Mouse (Mus musculus) hindbrain, embryonic 10.5 days (tissue): ENCODE measurements around the gene Cd2ap. TPM values are rescaled to one million over a fixed set of nuclear protein-coding genes. Genes with fewer than 3 reads are reported as not detected.
"Not testable (repeated sequence)": the region's sequence is repeated elsewhere in the genome, so short reads cannot be mapped to it uniquely, and the experiment has no call there.

ENCODE experiments used
- DNase-seq: peaks from one replicate; pipeline ENCODE4 v3.0.0-alpha.2; 2017; ENCODE audit warnings: low spot score
- H3K27ac ChIP-seq: fragments of 300-500 bp; sonication (generic); 2 replicates; pipeline ENCODE4 v1.5.1; 2016; ENCODE audit warnings: mild to moderate bottlenecking, moderate library complexity
- H3K27me3 ChIP-seq: fragments of 300-500 bp; sonication (generic); 2 replicates; pipeline ENCODE4 v1.6.1; 2016; ENCODE audit warnings: mild to moderate bottlenecking; ENCODE audit not compliant: poor library complexity, insufficient read depth, severe bottlenecking
- H3K36me3 ChIP-seq: fragments of 300-500 bp; sonication (generic); 2 replicates; pipeline ENCODE4 v1.6.1; 2016; ENCODE audit warnings: mild to moderate bottlenecking, moderate library complexity
- H3K4me1 ChIP-seq: fragments of 300-500 bp; sonication (generic); replicated peaks from 2 replicates; pipeline ENCODE4 v1.6.1; 2016; ENCODE audit warnings: mild to moderate bottlenecking
- H3K4me3 ChIP-seq: fragments of 300-500 bp; sonication (generic); 2 replicates; pipeline ENCODE4 v1.5.1; 2016; ENCODE audit warnings: mild to moderate bottlenecking, moderate library complexity
- H3K9me3 ChIP-seq: fragments of 300-500 bp; sonication (generic); 2 replicates; pipeline ENCODE4 v1.6.1; 2016; ENCODE audit warnings: mild to moderate bottlenecking, moderate library complexity
- WGBS: fragments of 180-500 bp; shearing (Covaris S2); methylation state at CpG from one replicate; pipeline ENCODE4 v1.1.7; 2016; 5-methylcytosine and 5-hydroxymethylcytosine counted together
- polyA plus RNA-seq: library from polyadenylated mRNA; unstranded; fragments of >200 nt; fragmentation: Nextera tagmentation; extraction: Ambion mirVana; gene quantifications from 2 replicates; pipeline ENCODE4 v1.2.1, GENCODE M21; 2016

The Cd2ap gene
- 7.9 and 12.5 TPM in 2 replicates for polyA plus RNA-seq

GRCm38 (mm10) chr17:42876001-42876903 is at the start of gene Cd2ap:
Cd2ap (minus strand) TSS chr17:42876665.
- H3K27me3 ChIP-seq: no peaks in the 10 kb centered on the region
- peak within 1 kb of the TSS; percentile 98 for H3K27ac ChIP-seq
- under 1% methylated on average over 93 of the region's 94 CpGs for WGBS
- peaks cover 15% of the 10 kb centered on the region for H3K4me1 ChIP-seq
- peak; percentile 92 for DNase-seq
- H3K9me3 ChIP-seq: no peaks in the 10 kb centered on the region
- H3K4me3 ChIP-seq: peak within 1 kb of the TSS; percentile 88
- no peaks in the 10 kb centered on the region for H3K36me3 ChIP-seq

- no peaks in the 10 kb centered on the region for H3K27me3 ChIP-seq
- no peak for DNase-seq
- H3K36me3 ChIP-seq: no peaks in the 10 kb centered on the region
- H3K4me3 ChIP-seq: no peak overlapping the region
- no peak overlapping the region for H3K27ac ChIP-seq
- WGBS: 90% methylated on average over 5 of the region's 5 CpGs
- H3K9me3 ChIP-seq: no peaks in the 10 kb centered on the region
- no peaks in the 10 kb centered on the region for H3K4me1 ChIP-seq
These were observed 48.3 kb upstream of the Cd2ap start for GRCm38 (mm10) chr17:42924731-42925130.

- no peak for DNase-seq
- no peak overlapping the region for H3K4me3 ChIP-seq
- no peaks in the 10 kb centered on the region for H3K27me3 ChIP-seq
- H3K27ac ChIP-seq: no peak overlapping the region
- no peaks in the 10 kb centered on the region for H3K4me1 ChIP-seq
- H3K36me3 ChIP-seq: no peaks in the 10 kb centered on the region
- 89% methylated on average over 9 of the region's 9 CpGs for WGBS
- H3K9me3 ChIP-seq: no peaks in the 10 kb centered on the region
These were observed 42.3 kb upstream of the Cd2ap start for GRCm38 (mm10) chr17:42918810-42919209.

GRCm38 (mm10) chr17:42914726-42915125 is 38.3 kb upstream of the Cd2ap start:
- WGBS: 84% methylated on average over 7 of the region's 7 CpGs
- Histone ChIP-seq H3K27ac (no peak overlapping the region), H3K4me3 (no peak overlapping the region), H3K27me3 (no peaks in the 10 kb centered on the region), H3K36me3 (no peaks in the 10 kb centered on the region), H3K9me3 (no peaks in the 10 kb centered on the region), H3K4me1 (no peaks in the 10 kb centered on the region)
- no peak for DNase-seq

- no peaks in the 10 kb centered on the region for H3K4me1 ChIP-seq
- no peak overlapping the region for H3K27ac ChIP-seq
- no peak for DNase-seq
- no peak overlapping the region for H3K4me3 ChIP-seq
- no peaks in the 10 kb centered on the region for H3K9me3 ChIP-seq
- H3K27me3 ChIP-seq: no peaks in the 10 kb centered on the region
- H3K36me3 ChIP-seq: no peaks in the 10 kb centered on the region
- 77% methylated on average over 6 of the region's 6 CpGs for WGBS
These were observed 35.7 kb upstream of the Cd2ap start for GRCm38 (mm10) chr17:42912193-42912592.

GRCm38 (mm10) chr17:42910476-42910875 is 34.0 kb upstream of the Cd2ap start:
- 87% methylated on average over 3 of the region's 3 CpGs for WGBS
- no peaks in the 10 kb centered on the region for H3K4me1 ChIP-seq
- no peaks in the 10 kb centered on the region for H3K27me3 ChIP-seq
- no peaks in the 10 kb centered on the region for H3K36me3 ChIP-seq
- no peak for DNase-seq
- H3K27ac ChIP-seq: no peak overlapping the region
- no peak overlapping the region for H3K4me3 ChIP-seq
- no peaks in the 10 kb centered on the region for H3K9me3 ChIP-seq

- no peak overlapping the region for H3K27ac ChIP-seq
- WGBS: 76% methylated on average over 9 of the region's 9 CpGs
- H3K36me3 ChIP-seq: no peaks in the 10 kb centered on the region
- no peaks in the 10 kb centered on the region for H3K9me3 ChIP-seq
- no peaks in the 10 kb centered on the region for H3K27me3 ChIP-seq
- no peak overlapping the region for H3K4me3 ChIP-seq
- no peak for DNase-seq
- H3K4me1 ChIP-seq: no peaks in the 10 kb centered on the region
These were observed 32.9 kb upstream of the Cd2ap start for GRCm38 (mm10) chr17:42909376-42909775.

- H3K4me1 ChIP-seq: no peaks in the 10 kb centered on the region
- H3K9me3 ChIP-seq: no peaks in the 10 kb centered on the region
- no peaks in the 10 kb centered on the region for H3K36me3 ChIP-seq
- H3K27me3 ChIP-seq: no peaks in the 10 kb centered on the region
- H3K27ac ChIP-seq: no peak overlapping the region
- 67% methylated on average over 9 of the region's 9 CpGs for WGBS
- DNase-seq: no peak
- no peak overlapping the region for H3K4me3 ChIP-seq
These were observed 32.4 kb upstream of the Cd2ap start for GRCm38 (mm10) chr17:42908744-42909370.

- DNase-seq: no peak
- Histone ChIP-seq H3K4me1 (no peaks in the 10 kb centered on the region), H3K27me3 (no peaks in the 10 kb centered on the region), H3K9me3 (no peaks in the 10 kb centered on the region), H3K36me3 (no peaks in the 10 kb centered on the region), H3K4me3 (no peak overlapping the region), H3K27ac (no peak overlapping the region)
- 82% methylated on average over 3 of the region's 3 CpGs for WGBS
These were observed 31.7 kb upstream of the Cd2ap start for GRCm38 (mm10) chr17:42908136-42908535.

- not testable (repeated sequence) for H3K4me3 ChIP-seq, H3K9me3 ChIP-seq, H3K27ac ChIP-seq, H3K4me1 ChIP-seq, H3K27me3 ChIP-seq, H3K36me3 ChIP-seq, DNase-seq
- WGBS: 87% methylated on average over 1 of the region's 1 CpGs
These were observed 30.0 kb upstream of the Cd2ap start for GRCm38 (mm10) chr17:42906456-42906855.

GRCm38 (mm10) chr17:42905919-42906318 is 29.5 kb upstream of the Cd2ap start:
- no peaks in the 10 kb centered on the region for H3K4me1 ChIP-seq
- H3K27me3 ChIP-seq: no peaks in the 10 kb centered on the region
- 85% methylated on average over 6 of the region's 6 CpGs for WGBS
- no peak overlapping the region for H3K4me3 ChIP-seq
- H3K27ac ChIP-seq: no peak overlapping the region
- no peaks in the 10 kb centered on the region for H3K36me3 ChIP-seq
- no peaks in the 10 kb centered on the region for H3K9me3 ChIP-seq
- DNase-seq: no peak

GRCm38 (mm10) chr17:42900795-42901194 is 24.3 kb upstream of the Cd2ap start:
- DNase-seq: no peak
- no peaks in the 10 kb centered on the region for H3K4me1 ChIP-seq
- no peak overlapping the region for H3K27ac ChIP-seq
- H3K36me3 ChIP-seq: no peaks in the 10 kb centered on the region
- no peaks in the 10 kb centered on the region for H3K27me3 ChIP-seq
- WGBS: 76% methylated on average over 2 of the region's 2 CpGs
- H3K9me3 ChIP-seq: peaks cover 14% of the 10 kb centered on the region
- no peak overlapping the region for H3K4me3 ChIP-seq

GRCm38 (mm10) chr17:42887282-42887707 is 10.8 kb upstream of the Cd2ap start:
- 87% methylated on average over 4 of the region's 4 CpGs for WGBS
- no peaks in the 10 kb centered on the region for H3K9me3 ChIP-seq
- H3K4me1 ChIP-seq: no peaks in the 10 kb centered on the region
- no peaks in the 10 kb centered on the region for H3K36me3 ChIP-seq
- H3K27ac ChIP-seq: no peak overlapping the region
- DNase-seq: no peak
- no peaks in the 10 kb centered on the region for H3K27me3 ChIP-seq
- no peak overlapping the region for H3K4me3 ChIP-seq
